Mouse (Mus musculus): ENCODE results near the gene Krtap2-4. TPM values are rescaled to one million over a fixed set of nuclear protein-coding genes. Genes with fewer than 3 reads are reported as not detected.
"Not testable (repeated sequence)": the region's sequence is repeated elsewhere in the genome, so short reads cannot be mapped to it uniquely, and the experiment has no call there.

Krtap2-4 gene
- polyA plus RNA-seq, 1 experiment from 2014 or later, result not detected

GRCm38 (mm10) chr11:99633293-99633692, 18.6 kb upstream of the Krtap2-4 start:
- H3K9ac ChIP-seq (replicated peaks), result no peak overlapping the region
- 79% methylated on average over 2 of the region's 2 CpGs for WGBS
- ATAC-seq (ENCODE audit: low FRiP score, low read depth), result no peak

GRCm38 (mm10) chr11:99630890-99631289, 16.2 kb upstream of the Krtap2-4 start:
- Histone ChIP-seq H3K9me3 (no peaks in the 10 kb centered on the region), H3K4me1 (0 out of 2 replicates have a peak, but pooled peaks cover 2% of the 10 kb centered on the region), H3K4me3 (no peak overlapping the region), H3K27ac (replicated peaks) (no peak overlapping the region), H3K9ac (replicated peaks) (no peak overlapping the region), H3K27me3 (no peaks in the 10 kb centered on the region), H3K4me2 (replicated peaks) (no peak overlapping the region), H3K36me3 (no peaks in the 10 kb centered on the region)
- WGBS, result 79% methylated on average over 3 of the region's 3 CpGs
- ATAC-seq (ENCODE audit: low FRiP score, low read depth), result no peak

More at GRCm38 (mm10) chr11:99633293-99633692, 18.6 kb upstream of the Krtap2-4 start:
- Histone ChIP-seq H3K27ac (replicated peaks) (no peak overlapping the region), H3K4me1 (0 out of 2 replicates have a peak, but pooled peaks cover 2% of the 10 kb centered on the region), H3K9me3 (no peaks in the 10 kb centered on the region), H3K36me3 (no peaks in the 10 kb centered on the region), H3K4me2 (replicated peaks) (no peak overlapping the region), H3K4me3 (no peak overlapping the region), H3K27me3 (no peaks in the 10 kb centered on the region)

GRCm38 (mm10) chr11:99628138-99628537, 13.5 kb upstream of the Krtap2-4 start, which contains the start of gene Krtap4-1:
TSS of gene Krtap4-1 (minus strand) at chr11:99628238.
- H3K27ac ChIP-seq (replicated peaks), result no peak within 1 kb of the TSS
- no peak within 1 kb of the TSS for H3K4me3 ChIP-seq
- no peaks in the 10 kb centered on the region for H3K4me1 ChIP-seq
- H3K36me3 ChIP-seq, result no peaks in the 10 kb centered on the region
- WGBS, result 83% methylated on average over 4 of the region's 4 CpGs
- H3K9me3 ChIP-seq, result no peaks in the 10 kb centered on the region
- no peak for ATAC-seq (ENCODE audit: low FRiP score, low read depth)
- H3K9ac ChIP-seq (replicated peaks), result no peak within 1 kb of the TSS
- H3K27me3 ChIP-seq, result no peaks in the 10 kb centered on the region
- H3K4me2 ChIP-seq (replicated peaks), result no peak within 1 kb of the TSS

- Histone ChIP-seq H3K4me3 (no peak within 1 kb of the TSS), H3K9ac (replicated peaks) (no peak within 1 kb of the TSS), H3K9me3 (no peaks in the 10 kb centered on the region), H3K27ac (replicated peaks) (no peak within 1 kb of the TSS), H3K36me3 (no peaks in the 10 kb centered on the region), H3K4me1 (no peaks in the 10 kb centered on the region), H3K27me3 (no peaks in the 10 kb centered on the region), H3K4me2 (replicated peaks) (no peak within 1 kb of the TSS)
- ATAC-seq (ENCODE audit: low FRiP score, low read depth), result no peak
- 87% methylated on average over 2 of the region's 2 CpGs for WGBS
Measured at GRCm38 (mm10) chr11:99620335-99620734, 5.7 kb upstream of the Krtap2-4 start, which contains the start of gene Gm11562. TSS of gene Gm11562 (minus strand) at chr11:99620435.

- not testable (repeated sequence) for ATAC-seq (ENCODE audit: low FRiP score, low read depth); H3K4me1 ChIP-seq; H3K9me3 ChIP-seq; H3K9ac ChIP-seq (replicated peaks); H3K36me3 ChIP-seq; H3K4me2 ChIP-seq (replicated peaks); H3K27me3 ChIP-seq; H3K27ac ChIP-seq (replicated peaks); H3K4me3 ChIP-seq
- 73% methylated on average over 1 of the region's 2 CpGs for WGBS
Measured at GRCm38 (mm10) chr11:99610089-99610488, 4.6 kb downstream of the Krtap2-4 start, which contains the start of gene Gm11937. TSS of gene Gm11937 (minus strand) at chr11:99610189.

- no peak overlapping the region for H3K9ac ChIP-seq (replicated peaks)
- WGBS, result 69% methylated on average over 1 of the region's 1 CpGs
- no peaks in the 10 kb centered on the region for H3K27me3 ChIP-seq
- no peak overlapping the region for H3K27ac ChIP-seq (replicated peaks)
- H3K4me1 ChIP-seq, result no peaks in the 10 kb centered on the region
- H3K4me3 ChIP-seq, result no peak overlapping the region
- no peak overlapping the region for H3K4me2 ChIP-seq (replicated peaks)
- no peaks in the 10 kb centered on the region for H3K36me3 ChIP-seq
- H3K9me3 ChIP-seq, result no peaks in the 10 kb centered on the region
- ATAC-seq (ENCODE audit: low FRiP score, low read depth), result no peak
Measured at GRCm38 (mm10) chr11:99609126-99609525, 5.5 kb downstream of the Krtap2-4 start.

GRCm38 (mm10) chr11:99603208-99603607, 11.4 kb downstream of the Krtap2-4 start, which contains the start of gene Gm11938:
TSS of gene Gm11938 (minus strand) at chr11:99603308.
- not testable (repeated sequence) for ATAC-seq (ENCODE audit: low FRiP score, low read depth); H3K36me3 ChIP-seq; H3K4me2 ChIP-seq (replicated peaks); H3K27me3 ChIP-seq; H3K4me3 ChIP-seq; H3K27ac ChIP-seq (replicated peaks); H3K9me3 ChIP-seq; H3K4me1 ChIP-seq; H3K9ac ChIP-seq (replicated peaks)
- WGBS, result 68% methylated on average over 1 of the region's 1 CpGs

GRCm38 (mm10) chr11:99597742-99598141, 16.9 kb downstream of the Krtap2-4 start, which contains the start of gene Krtap9-3:
TSS of gene Krtap9-3 (minus strand) at chr11:99598105.
- H3K4me2 ChIP-seq (replicated peaks); H3K27me3 ChIP-seq; H3K9me3 ChIP-seq; H3K9ac ChIP-seq (replicated peaks); H3K4me1 ChIP-seq; H3K27ac ChIP-seq (replicated peaks); ATAC-seq (ENCODE audit: low FRiP score, low read depth); H3K36me3 ChIP-seq; H3K4me3 ChIP-seq: not testable (repeated sequence)
- WGBS, result 87% methylated on average over 6 of the region's 6 CpGs

- H3K4me1 ChIP-seq, result no peaks in the 10 kb centered on the region
- no peaks in the 10 kb centered on the region for H3K27me3 ChIP-seq
- 88% methylated on average over 6 of the region's 6 CpGs for WGBS
- no peak for ATAC-seq (ENCODE audit: low FRiP score, low read depth)
- no peak within 1 kb of the TSS for H3K27ac ChIP-seq (replicated peaks)
- H3K36me3 ChIP-seq, result no peaks in the 10 kb centered on the region
- H3K9ac ChIP-seq (replicated peaks), result no peak within 1 kb of the TSS
- no peaks in the 10 kb centered on the region for H3K9me3 ChIP-seq
- H3K4me2 ChIP-seq (replicated peaks), result no peak within 1 kb of the TSS
- H3K4me3 ChIP-seq, result no peak within 1 kb of the TSS
Measured at GRCm38 (mm10) chr11:99590981-99591380, 23.7 kb downstream of the Krtap2-4 start, which contains the start of gene Krtap1-3. TSS of gene Krtap1-3 (minus strand) at chr11:99591339.

GRCm38 (mm10) chr11:99585096-99585495, 29.6 kb downstream of the Krtap2-4 start:
- 92% methylated on average over 7 of the region's 7 CpGs for WGBS
- Histone ChIP-seq H3K4me3 (no peak overlapping the region), H3K4me1 (no peaks in the 10 kb centered on the region), H3K36me3 (no peaks in the 10 kb centered on the region), H3K9ac (replicated peaks) (no peak overlapping the region), H3K4me2 (replicated peaks) (no peak overlapping the region), H3K27me3 (no peaks in the 10 kb centered on the region), H3K27ac (replicated peaks) (no peak overlapping the region), H3K9me3 (no peaks in the 10 kb centered on the region)
- ATAC-seq (ENCODE audit: low FRiP score, low read depth), result no peak

- Histone ChIP-seq H3K4me3 (no peak within 1 kb of the TSS), H3K4me2 (replicated peaks) (no peak within 1 kb of the TSS), H3K27ac (replicated peaks) (no peak within 1 kb of the TSS), H3K9me3 (no peaks in the 10 kb centered on the region), H3K9ac (replicated peaks) (no peak within 1 kb of the TSS), H3K4me1 (no peaks in the 10 kb centered on the region), H3K36me3 (no peaks in the 10 kb centered on the region), H3K27me3 (no peaks in the 10 kb centered on the region)
- 87% methylated on average over 5 of the region's 5 CpGs for WGBS
- no peak for ATAC-seq (ENCODE audit: low FRiP score, low read depth)
Measured at GRCm38 (mm10) chr11:99583245-99583704, 31.4 kb downstream of the Krtap2-4 start, which contains the start of gene Krtap1-4. TSS of gene Krtap1-4 (minus strand) at chr11:99583654.

- Histone ChIP-seq H3K9ac (replicated peaks) (no peak overlapping the region), H3K27me3 (no peaks in the 10 kb centered on the region), H3K4me3 (no peak overlapping the region), H3K27ac (replicated peaks) (no peak overlapping the region), H3K9me3 (no peaks in the 10 kb centered on the region), H3K36me3 (no peaks in the 10 kb centered on the region), H3K4me1 (no peaks in the 10 kb centered on the region), H3K4me2 (replicated peaks) (no peak overlapping the region)
- WGBS, result 91% methylated on average over 6 of the region's 6 CpGs
- no peak for ATAC-seq (ENCODE audit: low FRiP score, low read depth)
Measured at GRCm38 (mm10) chr11:99581564-99581963, 33.1 kb downstream of the Krtap2-4 start.

- no peaks in the 10 kb centered on the region for H3K36me3 ChIP-seq
- no peak overlapping the region for H3K9ac ChIP-seq (replicated peaks)
- H3K4me1 ChIP-seq, result no peaks in the 10 kb centered on the region
- ATAC-seq (ENCODE audit: low FRiP score, low read depth), result no peak
- no peaks in the 10 kb centered on the region for H3K27me3 ChIP-seq
- no peak overlapping the region for H3K4me2 ChIP-seq (replicated peaks)
- H3K27ac ChIP-seq (replicated peaks), result no peak overlapping the region
- WGBS, result 94% methylated on average over 5 of the region's 5 CpGs
- no peak overlapping the region for H3K4me3 ChIP-seq
- H3K9me3 ChIP-seq, result no peaks in the 10 kb centered on the region
Measured at GRCm38 (mm10) chr11:99581051-99581450, 33.6 kb downstream of the Krtap2-4 start.
